Comparison of ENCODE assay signal across 7 mouse cellular contexts in the genomic region with DNA sequence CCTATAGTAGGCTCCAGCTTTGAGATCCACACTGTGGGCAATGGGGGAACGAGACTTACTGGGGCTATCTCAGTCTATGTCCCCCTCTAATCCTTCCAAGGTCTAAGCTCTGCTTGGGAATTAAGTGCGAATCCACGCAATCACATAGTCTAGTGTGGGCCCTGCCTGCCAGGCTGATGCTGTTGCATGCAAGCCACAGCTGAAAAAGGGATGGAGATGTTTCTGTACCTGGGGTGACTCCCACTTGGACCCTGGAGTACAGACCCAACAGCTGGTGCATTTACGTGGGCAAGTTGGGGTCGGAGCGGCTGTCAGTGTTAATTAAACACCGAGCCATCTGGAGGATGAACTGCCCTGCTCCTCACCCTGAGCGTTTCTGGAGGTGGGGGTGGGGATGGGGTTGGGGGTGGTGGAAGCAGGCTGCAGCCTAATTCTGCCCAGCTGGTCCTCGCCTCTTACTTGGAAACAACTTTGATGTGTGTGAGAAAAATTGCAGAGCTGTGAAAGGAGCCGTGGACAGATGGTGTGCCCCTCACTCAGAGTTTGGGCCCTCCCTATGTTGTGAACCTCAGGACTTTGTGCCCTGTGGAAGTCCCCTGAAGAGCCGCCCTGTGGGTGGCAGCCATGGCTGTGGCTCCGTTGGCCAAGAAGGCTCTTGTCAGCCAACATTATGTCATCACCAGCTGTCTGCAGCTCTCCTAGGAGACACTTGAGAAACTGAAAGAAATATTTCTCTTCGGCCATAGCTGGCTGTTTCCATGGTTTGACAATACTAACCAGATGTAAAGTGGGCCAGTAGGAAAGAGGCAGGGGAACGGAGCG. TPM values are rescaled to one million over a fixed set of nuclear protein-coding genes. Genes with fewer than 3 reads are reported as not detected.
DNase-seq lines count a peak whose midpoint lies in the region; ATAC-seq and TF ChIP-seq lines count a peak whose summit lies in the region.

No protein-coding gene starts in this region.

- no peak overlapping the region for H3K4me2 ChIP-seq in forebrain, postnatal 0 days (ENCODE audit: low read depth)
- no peak overlapping the region for H3K4me2 ChIP-seq in hindbrain, embryonic 13.5 days

- no peak overlapping the region; the same call in 1 of the 2 replicates for H3K27ac ChIP-seq in cerebellum, adult 2 months (ENCODE audit: insufficient read depth, low read length)
- no peak overlapping the region; the same call in 1 of the 2 replicates for H3K27ac ChIP-seq in forebrain, postnatal 0 days (ENCODE audit: low read depth, low read length)
- peak overlapping the region; percentile 52; the same call in 1 of the 2 replicates for H3K27ac ChIP-seq in hindbrain, embryonic 13.5 days

- 23% methylated on average over 15 of the region's 15 CpGs for WGBS in cerebellum, adult 2 months
- 42% methylated on average over 15 of the region's 15 CpGs for WGBS in forebrain, postnatal 0 days
- WGBS in hindbrain, embryonic 13.5 days = 32% methylated on average over 15 of the region's 15 CpGs

- TF ChIP-seq POLR2A in cerebellum, adult 2 months (IDR thresholded peaks at IDR 0.05; ENCODE audit: borderline replicate concordance, insufficient read depth, low read length) = no peak

- ATAC-seq in forebrain, postnatal 0 days = peak; percentile 90
- peak; percentile 88 for ATAC-seq in hindbrain, embryonic 13.5 days (ENCODE audit: low FRiP score)
- ATAC-seq in erythroblast, adult 5-6 weeks (replicated peaks; ENCODE audit: low FRiP score, poor library complexity, severe bottlenecking) = no peak

- H3K36me3 ChIP-seq in forebrain, postnatal 0 days (ENCODE audit: insufficient read depth) = no peaks in the 10 kb centered on the region
- H3K36me3 ChIP-seq in hindbrain, embryonic 13.5 days = no peaks in the 10 kb centered on the region

- H3K4me3 ChIP-seq in cerebellum, adult 2 months (replicated peaks; ENCODE audit: insufficient read depth, low read depth, low read length) = no peak overlapping the region
- H3K4me3 ChIP-seq in forebrain, postnatal 0 days (ENCODE audit: low read depth, low read length) = no peak overlapping the region
- H3K4me3 ChIP-seq in hindbrain, embryonic 13.5 days = no peak overlapping the region

- no peaks in the 10 kb centered on the region for H3K27me3 ChIP-seq in cerebellum, adult 2 months (ENCODE audit: control insufficient read depth, insufficient read depth, low read length)
- H3K27me3 ChIP-seq in forebrain, postnatal 0 days (ENCODE audit: insufficient read depth, low read length) = no peaks in the 10 kb centered on the region
- H3K27me3 ChIP-seq in hindbrain, embryonic 13.5 days = no peaks in the 10 kb centered on the region

- no peak overlapping the region for H3K9ac ChIP-seq in forebrain, postnatal 0 days
- H3K9ac ChIP-seq in hindbrain, embryonic 13.5 days = no peak overlapping the region

- H3K9me3 ChIP-seq in forebrain, postnatal 0 days (ENCODE audit: low read length) = no peaks in the 10 kb centered on the region
- no peaks in the 10 kb centered on the region; the same call in 1 of the 2 replicates for H3K9me3 ChIP-seq in hindbrain, embryonic 13.5 days

- peaks cover 7% of the 10 kb centered on the region for H3K4me1 ChIP-seq in cerebellum, adult 2 months (ENCODE audit: control insufficient read depth, insufficient read depth, low read length)
- no peaks in the 10 kb centered on the region for H3K4me1 ChIP-seq in forebrain, postnatal 0 days (ENCODE audit: insufficient read depth)
- H3K4me1 ChIP-seq in hindbrain, embryonic 13.5 days (replicated peaks) = peaks cover 11% of the 10 kb centered on the region

- TF ChIP-seq CTCF in cerebellum, adult 2 months (IDR thresholded peaks at IDR 0.05; ENCODE audit: borderline replicate concordance, insufficient read depth, low read depth, low read length) = no peak
- TF ChIP-seq CTCF in forebrain, postnatal 0 days (IDR thresholded peaks at IDR 0.05; ENCODE audit: low read depth) = no peak

- DNase-seq in NIH3T3 (ENCODE audit: low read depth) = peak; percentile 36
- peak; percentile 40 to 64 for DNase-seq in cerebellum, adult 2 months
- DNase-seq in forebrain, postnatal 0 days = peak; percentile 71
- peak; percentile 50 for DNase-seq in lung, postnatal 14 days
- DNase-seq in right cerebral cortex, postnatal 4 days = peak; percentile 19

RNA-seq across cellular contexts. Expression of gene Fam174b, which starts 24.0 kb away (rescaled TPM):
- polyA plus RNA-seq in cerebellum, adult 2 months (2012; rRNA removed) = 25.1 and 29.5 TPM in 2 replicates
- 44.9 and 49.1 TPM in 2 replicates for total RNA-seq in forebrain, postnatal 0 days (2014; rRNA removed)
- 30.7 and 35.6 TPM in 2 replicates for polyA plus RNA-seq in forebrain, postnatal 0 days (2015; fragmentation: Nextera tagmentation; extraction: Ambion mirVana)
- 35.7 and 40.2 TPM in 2 replicates for polyA plus RNA-seq in hindbrain, embryonic 13.5 days (2015; fragmentation: Nextera tagmentation; extraction: Ambion mirVana)
- not detected in 2 replicates for total RNA-seq in erythroblast, adult 5-6 weeks (2015; ENCODE audit: low replicate concordance)
- total RNA-seq in erythroblast, adult 5-6 weeks (2017; ENCODE audit: low replicate concordance) = 0.68 and 1.5 TPM in 2 replicates

Comparison
In these comparisons a context has a peak if more than half of its experiments do, and no peak if none do; other contexts are left out.
1. DNase-seq: peak in every context shown above with its lines; median percentile 71 in forebrain, postnatal 0 days; 52 in cerebellum, adult 2 months; 50 in lung, postnatal 14 days; 36 in NIH3T3; 19 in right cerebral cortex, postnatal 4 days.